Mouse (Mus musculus) granulocyte monocyte progenitor cell, adult 5-6 weeks (primary cell): Measurements from ENCODE around the gene Acly. TPM values are rescaled to one million over a fixed set of nuclear protein-coding genes. Genes with fewer than 3 reads are reported as not detected.
"Not testable (repeated sequence)": the region's sequence is repeated elsewhere in the genome, so short reads cannot be mapped to it uniquely, and the experiment has no call there.

ENCODE experiments used
- ATAC-seq: replicated peaks from 2 replicates; pipeline ENCODE4 v1.8.0; 2016; ENCODE audit warnings: mild to moderate bottlenecking, moderate TSS enrichment, inconsistent platforms; ENCODE audit not compliant: poor library complexity, severe bottlenecking
- total RNA-seq, 2 experiments: library from RNA; stranded (forward) in 1 of 2; stranded (reverse) in 1 of 2; fragments of 200-712, 200-1000 nt in 1 of 2; fragments of >200 nt in 1 of 2; fragmentation: Nextera tagmentation in 1 of 2; gene quantifications; 2 replicates each; pipeline ENCODE4 v1.2.3; 2014 to 2017

The Acly gene
- total RNA-seq, 2 experiments from 2014 or later: 93.5 to 107 TPM

DNA sequence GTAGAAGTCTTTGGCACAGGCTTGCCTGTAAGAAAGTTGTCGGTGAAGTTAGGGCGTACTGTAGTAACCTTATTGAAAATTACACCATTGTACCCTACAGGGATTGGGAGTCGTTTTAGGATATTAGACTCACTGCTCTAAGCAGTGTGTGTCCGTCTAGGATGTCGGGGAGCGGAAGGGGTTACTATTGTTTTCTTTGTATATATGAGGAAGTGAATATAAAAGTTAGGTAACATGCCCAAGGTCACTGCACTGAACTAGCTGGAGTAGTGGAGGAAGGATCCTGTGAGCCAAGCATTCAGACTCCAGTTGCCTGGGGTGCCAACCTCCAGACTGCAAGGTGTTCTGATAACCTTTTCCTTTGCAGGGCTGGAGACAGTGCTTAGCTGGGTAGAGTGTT lies 19.2 kb upstream of the Acly start:
- ATAC-seq: peak; percentile 70

DNA sequence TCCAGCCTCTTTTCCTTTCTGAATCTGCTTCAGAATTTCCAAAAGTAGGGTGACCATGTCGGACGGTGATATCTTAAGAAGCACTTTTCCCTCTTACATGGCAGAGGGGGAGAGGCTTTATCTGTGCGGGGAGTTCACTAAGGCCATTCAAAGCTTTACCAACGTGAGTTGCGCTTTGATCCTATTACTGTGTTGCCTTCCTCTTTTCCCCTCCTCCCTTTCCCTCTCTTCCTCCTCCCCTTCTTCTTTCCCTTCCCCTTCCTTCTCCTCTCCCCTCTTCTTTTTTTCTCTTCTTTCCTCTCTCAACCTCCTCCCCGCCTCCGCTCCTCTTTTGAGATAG lies 17.9 kb upstream of the Acly start:
- 0 out of 2 replicates have a peak, but pooled peaks have one; percentile 3 for ATAC-seq

GRCm38 (mm10) chr11:100544832-100545745 lies 17.3 kb upstream of the Acly start, which contains the start of gene Ttc25:
TSS of gene Ttc25 (plus strand) at chr11:100545607.
- ATAC-seq: peak; percentile 94

DNA sequence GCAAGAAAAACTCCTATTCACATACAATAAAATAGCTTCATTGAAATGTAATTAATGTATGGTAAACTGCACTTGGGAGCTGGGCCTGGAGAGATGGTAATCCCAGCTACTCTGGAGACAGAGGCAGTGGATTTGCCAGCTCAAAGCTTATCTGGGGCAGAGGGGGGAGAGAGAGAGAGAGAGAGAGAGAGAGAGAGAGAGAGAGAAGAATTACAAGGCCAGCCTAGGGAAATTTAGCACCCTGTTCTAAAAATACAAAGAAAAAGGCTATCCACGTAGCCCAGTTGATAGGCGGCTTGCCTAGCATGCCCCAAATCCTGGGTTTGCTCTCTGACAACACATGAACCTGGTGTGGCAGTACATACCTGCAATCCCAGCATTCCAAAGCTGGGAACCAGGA lies 13.8 kb upstream of the Acly start:
- no peak for ATAC-seq

DNA sequence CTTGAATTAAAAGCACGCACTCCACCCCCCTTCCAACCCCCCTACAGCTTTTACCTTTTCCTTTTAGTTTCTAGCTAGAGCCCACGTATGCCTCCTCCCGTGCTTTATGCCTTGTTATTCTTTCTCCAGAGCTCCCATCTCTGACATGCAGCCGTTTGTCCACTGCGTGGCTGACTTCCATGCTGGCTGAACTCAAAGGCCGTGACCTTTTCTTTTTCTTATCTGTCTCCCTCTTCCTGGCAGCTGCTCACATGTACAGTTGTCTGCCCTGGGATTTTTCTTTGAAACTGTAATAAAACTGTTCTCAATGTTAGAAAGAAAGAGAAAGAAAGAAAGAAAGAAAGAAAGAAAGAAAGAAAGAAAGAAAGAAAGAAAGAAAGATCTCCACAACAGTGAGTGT lies 13.2 kb upstream of the Acly start:
- no peak for ATAC-seq

DNA sequence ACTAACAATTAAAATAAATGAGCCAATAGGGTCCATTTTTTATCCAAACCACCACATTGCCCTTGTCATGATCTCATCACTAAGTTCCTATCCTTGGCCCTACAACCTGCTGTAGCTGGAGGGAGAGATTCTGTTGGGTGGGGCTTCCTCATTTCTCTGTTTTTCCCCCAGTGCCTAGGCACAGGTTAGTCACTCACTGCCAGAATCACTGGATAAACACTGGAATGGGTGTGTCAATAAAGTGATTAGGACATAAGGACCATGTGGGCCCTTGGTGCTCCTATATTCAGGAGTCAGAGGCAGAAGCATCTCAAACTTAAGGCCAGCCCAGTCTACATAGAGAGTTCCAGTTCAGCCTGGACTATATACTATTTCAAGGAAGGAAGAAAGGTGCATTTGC lies 8.7 kb upstream of the Acly start:
- ATAC-seq: no peak

DNA sequence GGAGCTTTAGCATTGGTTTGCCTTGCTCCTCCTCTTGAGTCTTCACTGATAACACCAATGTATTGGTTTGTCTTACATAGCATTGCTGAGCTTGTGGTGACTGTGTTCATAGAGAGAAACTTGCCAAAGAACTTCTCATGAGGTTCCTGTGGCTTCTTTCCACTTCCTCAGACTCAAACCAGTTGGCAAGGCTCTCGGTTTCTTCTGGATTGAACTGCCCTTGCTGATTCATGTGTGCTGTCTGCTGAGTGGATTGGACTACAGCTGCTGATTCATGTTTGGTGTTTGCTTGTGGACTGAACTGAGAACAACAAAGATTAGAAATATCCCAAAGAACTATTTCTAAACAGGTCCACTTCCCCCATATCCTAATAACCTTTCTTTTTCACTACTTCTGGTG lies 8.2 kb upstream of the Acly start:
- no peak for ATAC-seq

DNA sequence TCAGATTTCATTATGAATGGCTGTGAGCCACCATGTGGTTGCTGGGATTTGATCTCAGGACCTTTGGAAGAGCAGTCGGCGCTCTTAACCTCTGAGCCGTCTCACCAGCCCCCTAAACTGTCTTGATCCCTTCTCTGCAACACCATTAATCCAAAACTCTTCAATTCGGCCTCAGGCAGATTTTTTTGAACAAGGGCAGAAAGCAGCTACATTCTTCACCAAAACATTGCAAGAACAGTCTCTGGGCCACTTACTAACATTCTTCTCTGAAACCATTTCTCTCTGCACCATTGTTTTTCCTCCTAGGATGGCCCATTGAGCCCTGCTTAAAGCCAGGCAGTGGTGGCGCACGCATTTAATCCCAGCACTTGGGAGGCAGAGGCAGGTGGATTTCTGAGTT lies 7.0 kb upstream of the Acly start:
- not testable (repeated sequence) for ATAC-seq

DNA sequence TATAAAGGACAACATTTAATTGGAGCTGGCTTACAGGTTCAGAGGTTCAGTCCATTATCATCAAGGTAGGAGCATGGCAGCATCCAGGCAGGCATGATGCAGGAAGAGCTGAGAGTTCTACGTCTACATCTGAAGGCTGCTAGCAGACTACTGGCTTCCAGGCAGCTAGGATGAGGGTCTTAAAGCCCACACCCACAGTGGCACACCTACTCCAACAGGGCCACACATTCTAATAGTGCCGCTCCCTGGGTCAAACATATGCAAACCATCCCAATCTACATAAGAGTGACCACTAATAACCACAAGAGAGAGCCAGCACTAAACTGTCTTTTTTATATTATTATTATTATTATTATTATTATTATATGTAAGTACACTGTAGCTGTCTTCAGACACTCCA lies 6.6 kb upstream of the Acly start:
- ATAC-seq: not testable (repeated sequence)

DNA sequence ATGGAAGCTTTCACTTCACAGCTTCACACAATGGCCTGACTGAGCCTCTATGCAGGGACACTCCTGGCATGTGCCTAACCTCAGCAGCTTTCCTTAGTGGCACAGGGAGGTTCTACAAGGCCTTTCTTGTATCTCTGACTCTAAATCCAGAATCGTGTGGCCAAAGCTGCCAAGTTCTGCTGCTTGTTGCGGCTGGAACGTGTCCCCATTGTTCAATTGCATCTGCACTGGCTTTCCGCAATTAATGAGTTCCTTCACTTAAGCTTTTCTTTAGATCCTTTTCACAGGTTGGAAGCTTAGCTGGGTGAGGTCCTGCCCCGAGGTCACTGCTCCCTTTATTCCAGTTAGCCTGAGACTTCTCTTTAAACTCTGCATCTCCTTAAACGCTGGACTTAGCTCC lies 6.1 kb upstream of the Acly start:
- no peak for ATAC-seq

DNA sequence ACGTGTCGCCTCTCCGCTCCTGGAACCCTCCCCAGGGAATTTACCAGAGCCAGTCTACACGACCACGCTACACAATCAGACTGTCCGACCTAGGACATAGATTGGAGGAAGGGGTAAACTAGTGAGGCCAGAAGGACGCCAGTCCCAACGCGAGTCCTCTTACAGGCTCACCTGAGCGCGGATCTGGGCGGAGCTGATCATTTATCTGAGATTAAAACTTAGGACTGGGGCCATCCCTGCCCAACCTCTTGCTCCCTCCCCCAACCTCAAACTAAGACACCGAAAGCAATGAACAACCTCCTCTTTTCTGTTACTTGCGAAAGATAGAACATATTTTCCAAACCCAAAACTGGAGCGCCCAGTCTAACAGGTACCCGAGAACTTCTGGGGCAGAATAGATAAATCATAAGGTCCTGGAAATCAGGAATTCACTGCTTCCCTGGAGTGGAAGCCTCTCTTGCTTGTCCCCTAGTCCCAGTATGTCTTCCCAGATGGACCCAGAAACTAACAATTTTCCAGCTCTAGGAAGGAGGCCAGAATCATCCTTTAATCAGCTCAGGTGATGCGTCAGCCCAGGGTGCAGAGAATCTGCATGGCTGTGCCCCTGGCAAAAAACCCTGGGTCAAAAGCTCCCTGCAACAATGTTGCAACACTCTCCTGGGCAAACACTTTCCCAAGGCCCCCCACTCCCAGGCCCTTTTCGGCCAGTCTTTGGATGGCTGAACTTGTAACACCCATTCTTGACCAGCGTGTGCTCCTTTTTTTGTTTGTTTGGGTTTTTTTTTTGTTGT lies 770 bp upstream of the Acly start:
- no peak for ATAC-seq

- peak; percentile 21 for ATAC-seq
These were observed 738 bp downstream of the Acly start for GRCm38 (mm10) chr11:100527066-100527457.

DNA sequence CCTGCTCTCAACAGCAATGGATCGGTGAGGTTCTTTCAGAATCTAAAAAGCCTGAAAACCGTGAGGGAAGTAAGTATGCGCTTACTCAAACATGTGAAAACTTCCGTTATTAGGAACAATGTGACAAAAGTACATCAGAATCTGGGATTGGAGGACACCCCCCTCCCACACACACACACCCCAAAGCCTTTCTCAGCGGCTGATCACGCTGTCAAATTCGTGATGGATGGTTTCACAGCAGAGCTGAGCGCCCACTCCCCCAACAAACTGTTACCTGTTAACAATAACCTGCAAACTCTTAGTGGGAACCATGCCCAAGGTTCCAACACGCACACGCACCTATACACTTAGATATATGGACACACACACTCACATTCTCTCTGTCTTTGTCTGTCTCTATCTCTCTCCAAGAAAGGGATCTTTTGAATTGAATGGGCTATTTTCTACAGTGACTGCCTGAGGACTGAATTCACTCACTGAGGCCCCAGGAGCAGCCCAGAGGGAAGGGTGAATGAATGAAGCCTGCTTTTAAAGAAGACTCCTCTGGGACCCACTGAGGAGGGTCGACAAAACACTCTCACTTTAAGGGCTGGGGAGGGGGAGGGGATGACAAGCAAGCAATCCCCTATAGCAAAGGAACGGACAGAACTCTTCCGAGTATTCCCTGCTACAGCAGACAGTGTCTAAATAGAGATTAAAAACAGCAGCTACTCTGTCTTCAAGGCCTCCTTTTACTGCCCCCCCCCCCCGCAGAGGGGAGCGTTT lies 1.6 kb downstream of the Acly start:
- no peak for ATAC-seq

DNA sequence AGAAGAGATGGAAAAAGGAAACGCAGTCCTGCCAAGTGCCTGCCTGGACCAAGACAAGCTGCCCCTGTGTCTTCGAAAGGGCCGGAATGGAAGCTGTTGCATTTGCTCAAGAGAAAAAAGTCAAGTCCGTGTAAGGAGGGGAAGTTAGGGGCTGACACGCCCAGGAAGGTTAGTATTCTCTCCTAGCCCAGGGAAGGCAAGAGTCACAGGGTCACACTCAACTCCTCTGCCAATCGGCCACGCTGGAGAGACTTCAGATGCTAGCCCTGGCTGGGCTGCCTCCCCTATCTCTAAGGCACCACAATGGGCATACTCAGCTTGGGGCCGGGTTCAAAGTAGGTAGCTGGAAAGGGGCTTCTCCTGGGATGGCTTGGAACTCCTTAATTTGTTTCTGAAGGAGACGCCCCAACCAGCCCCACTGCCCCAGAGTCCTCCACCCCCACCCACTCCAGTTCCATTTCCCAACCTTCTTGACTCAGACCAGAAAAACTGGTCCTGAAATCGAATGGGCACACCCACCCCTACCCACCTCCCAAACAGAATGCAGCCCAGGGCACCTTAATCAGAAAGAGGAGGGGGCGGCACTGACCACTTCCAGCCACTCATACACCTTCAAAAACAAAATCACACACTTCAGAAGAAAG lies 2.7 kb downstream of the Acly start:
- peak; percentile 21; the same call in 1 of the 2 replicates for ATAC-seq

- no peak for ATAC-seq
These were observed 3.4 kb downstream of the Acly start for GRCm38 (mm10) chr11:100524358-100524757.

- ATAC-seq: no peak
These were observed 7.0 kb downstream of the Acly start for GRCm38 (mm10) chr11:100520838-100521237.

DNA sequence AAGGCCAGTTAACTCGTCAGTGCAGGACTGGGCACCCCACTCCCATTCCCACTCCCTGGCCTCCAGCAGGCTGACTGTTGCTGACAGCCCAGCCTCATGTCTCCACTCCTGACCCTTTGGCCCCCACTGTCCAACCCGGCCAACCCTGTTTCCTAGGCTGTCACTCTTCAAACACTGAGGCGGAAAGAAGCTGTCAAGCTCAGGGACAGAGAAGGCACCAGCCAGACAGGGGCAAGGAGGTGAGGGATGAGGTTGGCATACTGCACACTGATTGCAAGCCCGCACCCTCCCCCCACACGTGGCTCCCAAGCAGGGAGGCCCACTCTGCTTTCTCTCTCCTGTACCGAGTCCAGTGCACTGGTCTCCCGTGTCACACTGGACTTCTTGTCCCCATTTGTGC lies 8.6 kb downstream of the Acly start:
- ATAC-seq: no peak

GRCm38 (mm10) chr11:100518188-100518591 lies 9.6 kb downstream of the Acly start:
- no peak for ATAC-seq

GRCm38 (mm10) chr11:100516291-100516690 lies 11.5 kb downstream of the Acly start:
- ATAC-seq: no peak

- ATAC-seq: no peak
These were observed 12.0 kb downstream of the Acly start for GRCm38 (mm10) chr11:100515789-100516188.
